Mouse (Mus musculus): ENCODE measurements around the gene Rapsn.

Rapsn gene

GRCm38 (mm10) chr2:91080784-91081513 is 45.5 kb downstream of the Rapsn start:
- peak; percentile 56 for DNase-seq (ENCODE audit: low read depth)

GRCm38 (mm10) chr2:91081775-91082695 is 46.6 kb downstream of the Rapsn start, which contains the start of gene Spi1:
TSS of gene Spi1 (plus strand) at chr2:91082390.
- DNase-seq (ENCODE audit: low read depth), result no peak

DNA sequence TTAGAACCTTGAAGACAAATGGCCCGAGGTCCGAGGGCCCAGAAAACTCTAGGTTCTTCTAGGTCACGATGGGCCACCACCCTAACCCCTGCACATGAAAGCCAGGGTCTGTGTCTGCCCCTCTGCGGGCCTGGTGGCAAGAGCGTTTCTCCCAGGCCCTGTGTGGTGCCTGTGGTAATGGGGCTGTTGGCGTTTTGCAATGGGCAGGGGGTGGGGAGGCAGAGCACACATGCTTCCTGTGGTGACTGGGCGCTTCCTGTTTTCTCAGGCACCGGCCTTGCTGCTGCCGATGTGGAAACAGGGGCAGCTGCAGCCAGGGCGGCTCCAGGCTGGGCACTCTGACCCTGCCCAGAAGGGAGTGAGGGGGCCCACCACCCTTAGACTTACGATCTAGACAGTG is 47.4 kb downstream of the Rapsn start:
- DNase-seq (ENCODE audit: low read depth), result peak; percentile 97

DNA sequence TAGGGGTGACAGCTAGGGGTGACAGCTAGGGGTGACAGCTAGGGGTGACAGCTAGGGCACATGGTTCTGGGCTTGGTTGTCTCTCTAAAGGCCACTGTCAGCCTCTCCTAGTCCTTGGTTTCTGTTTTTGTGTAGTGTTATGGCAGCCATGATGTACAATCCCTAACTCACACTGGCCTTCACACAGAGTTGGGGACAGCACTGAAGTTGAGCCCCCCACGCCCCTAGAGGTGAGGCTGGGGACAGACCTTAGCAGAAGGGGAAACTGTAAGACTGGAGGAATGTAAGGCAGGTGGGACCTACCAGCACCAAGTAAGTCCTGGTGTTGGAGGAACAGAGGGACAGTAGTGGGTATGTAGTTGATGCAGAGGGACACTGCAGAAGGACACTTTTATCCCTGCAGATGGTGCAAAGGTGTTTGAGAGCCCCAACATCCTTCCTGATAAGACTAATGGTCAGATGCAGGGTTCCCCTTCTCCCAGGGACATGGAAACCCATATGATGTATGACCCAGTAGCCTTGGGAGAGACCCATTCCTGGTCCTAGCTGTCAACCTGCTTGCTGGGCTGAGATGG is 48.0 kb downstream of the Rapsn start:
- DNase-seq (ENCODE audit: low read depth), result no peak

GRCm38 (mm10) chr2:91084179-91084820 is 48.9 kb downstream of the Rapsn start:
- DNase-seq (ENCODE audit: low read depth), result no peak

GRCm38 (mm10) chr2:91085494-91086391 is 50.3 kb downstream of the Rapsn start:
- no peak for DNase-seq (ENCODE audit: low read depth)

- no peak for DNase-seq (ENCODE audit: low read depth)
Measured at GRCm38 (mm10) chr2:91086392-91087237, 51.2 kb downstream of the Rapsn start.

- peak; percentile 38 for DNase-seq (ENCODE audit: low read depth)
Measured at GRCm38 (mm10) chr2:91087453-91087852, 52.0 kb downstream of the Rapsn start.

DNA sequence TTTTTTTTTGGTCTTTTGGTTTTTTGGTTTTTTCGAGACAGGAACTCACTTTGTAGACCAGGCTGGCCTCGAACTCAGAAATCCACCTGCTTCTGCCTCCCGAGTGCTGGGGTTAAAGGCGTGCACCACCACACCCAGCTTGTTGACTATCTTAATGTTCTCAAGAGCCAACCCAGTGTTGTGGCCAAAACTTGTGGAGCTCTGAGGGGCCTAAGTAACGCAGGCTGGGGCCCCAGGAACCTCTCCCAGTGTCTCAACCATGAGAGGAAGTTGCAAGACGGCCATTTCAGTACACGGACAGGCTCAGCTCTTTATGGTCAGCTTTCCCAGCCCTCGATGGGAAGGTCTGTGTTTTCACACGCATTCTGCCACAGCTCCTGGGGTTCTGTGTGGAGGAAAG is 53.6 kb downstream of the Rapsn start:
- DNase-seq (ENCODE audit: low read depth), result peak; percentile 59

GRCm38 (mm10) chr2:91090208-91090607 is 54.8 kb downstream of the Rapsn start:
- DNase-seq (ENCODE audit: low read depth), result no peak

DNA sequence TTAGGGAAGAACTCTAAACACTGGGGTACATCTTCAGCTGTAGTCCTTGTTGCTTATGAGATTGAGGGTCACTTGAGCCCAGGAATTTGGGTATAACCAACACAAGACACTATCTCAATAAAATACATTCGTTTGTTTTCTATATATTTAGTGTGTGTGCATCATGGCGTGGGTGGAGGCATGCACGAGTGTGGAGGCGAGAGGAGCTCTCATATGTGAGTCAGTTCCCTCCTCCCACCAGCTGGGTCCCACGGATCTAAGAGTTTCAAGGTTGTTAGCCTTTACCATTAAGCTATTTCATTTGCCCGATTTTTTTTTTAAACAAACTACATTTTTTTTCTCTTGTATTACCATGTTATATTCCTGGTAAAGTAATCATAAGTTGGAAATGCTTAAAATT is 55.4 kb downstream of the Rapsn start:
- DNase-seq (ENCODE audit: low read depth), result no peak

Data from 416B (cell line).